Mouse (Mus musculus) bone marrow, adult 2 months (tissue): Measurements from ENCODE around the gene Styx.

Experiments
- CTCF ChIP-seq: fragments of 200-500 bp; IDR thresholded peaks from 2 replicates; pipeline ENCODE4 v1.5.1; 2011; ENCODE audit warnings: low read length, control low read depth; ENCODE audit not compliant: control insufficient read depth, insufficient read depth
- POLR2A ChIP-seq: fragments of 200-500 bp; IDR thresholded peaks from 2 replicates; pipeline ENCODE4 v1.6.1; 2011; ENCODE audit warnings: low read depth, mild to moderate bottlenecking, control low read depth, low read length, borderline replicate concordance; ENCODE audit not compliant: control insufficient read depth

DNA sequence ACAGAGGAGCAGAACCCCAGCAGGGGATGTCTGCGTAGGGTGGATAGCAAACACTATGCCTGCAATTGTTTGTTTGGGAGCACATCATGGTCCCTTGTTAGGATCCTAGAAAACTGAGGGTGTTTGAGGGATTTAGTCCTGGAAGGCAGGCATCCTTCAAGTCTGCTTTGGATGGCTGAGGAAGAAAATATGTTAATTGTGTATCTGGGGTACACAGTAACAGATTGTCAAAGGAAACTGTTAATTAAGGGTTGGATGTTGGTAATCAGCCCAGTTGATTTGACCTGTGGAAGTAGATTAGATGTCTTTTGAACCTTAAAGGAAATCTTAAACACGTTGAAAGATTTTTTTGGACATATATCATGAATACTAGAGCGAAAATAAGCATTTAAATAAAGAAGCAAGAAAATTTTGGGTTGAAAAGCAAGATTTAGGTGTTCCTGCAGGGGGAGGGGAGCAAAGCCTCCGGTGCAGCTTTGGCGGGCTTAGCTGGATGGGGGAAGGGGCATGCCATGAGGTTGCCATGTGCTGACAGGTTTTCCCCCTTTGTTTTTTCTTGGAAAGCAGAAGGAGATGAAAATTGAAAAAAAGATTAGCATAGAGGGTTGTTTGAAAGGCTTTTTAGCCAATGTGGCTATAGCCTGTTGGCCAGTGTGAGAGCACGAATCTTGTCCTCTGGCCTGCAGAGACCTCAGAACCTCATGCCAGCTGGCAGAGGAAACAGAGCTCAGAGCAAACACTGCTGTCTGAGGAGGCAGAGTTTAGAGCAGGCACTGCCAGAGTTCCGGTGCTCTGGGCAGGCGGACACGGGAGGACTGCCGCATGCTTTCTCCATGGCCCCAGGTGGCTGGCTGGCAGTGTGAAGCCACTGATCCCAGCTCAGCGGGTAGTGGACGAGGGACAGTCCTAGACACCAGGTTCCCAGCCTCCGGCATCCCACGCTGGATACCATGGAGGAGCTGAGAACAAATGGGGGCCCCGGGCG lies 13.6 kb downstream of the Styx start:
- no peak for TF ChIP-seq CTCF
- TF ChIP-seq POLR2A: no peak
